Mouse (Mus musculus): ENCODE measurements around the gene Gm21973. TPM values are rescaled to one million over a fixed set of nuclear protein-coding genes. Genes with fewer than 3 reads are reported as not detected.

Gene Gm21973
- total and polyA plus RNA-seq, 3 experiments = not detected

- TF ChIP-seq EP300 (IDR thresholded peaks at IDR 0.05; ENCODE audit: insufficient read depth, low read depth, low read length) (no peak), CTCF (IDR thresholded peaks at IDR 0.05) (no peak), POLR2A (IDR thresholded peaks at IDR 0.05; ENCODE audit: insufficient read depth, low read depth, low read length) (no peak)
- no peak overlapping the region for H3K4me3 ChIP-seq
- intact Hi-C loops (cut with DNase I) = no loop called here
- H3K27ac ChIP-seq = no peak overlapping the region
- no peaks in the 10 kb centered on the region for H3K36me3 ChIP-seq (ENCODE audit: control insufficient read depth, insufficient read depth, low read length)
- no peaks in the 10 kb centered on the region for H3K27me3 ChIP-seq (ENCODE audit: control insufficient read depth, insufficient read depth, low read length)
- WGBS = 81% methylated on average over 4 of the region's 4 CpGs
- no peaks in the 10 kb centered on the region for H3K79me2 ChIP-seq (replicated peaks; ENCODE audit: control insufficient read depth, insufficient read depth, low read length)
- H3K9ac ChIP-seq (ENCODE audit: low read depth, low read length) = no peak overlapping the region
- no peak for DNase-seq
- no peaks in the 10 kb centered on the region for H3K4me1 ChIP-seq (ENCODE audit: control insufficient read depth, insufficient read depth, low read length)
Measured at GRCm38 (mm10) chr15:10378338-10378959, 53.3 kb downstream of the Gm21973 start.

GRCm38 (mm10) chr15:10379757-10380458 lies 54.7 kb downstream of the Gm21973 start:
- Histone ChIP-seq H3K27me3 (ENCODE audit: control insufficient read depth, insufficient read depth, low read length) (no peaks in the 10 kb centered on the region), H3K27ac (no peak overlapping the region), H3K79me2 (replicated peaks; ENCODE audit: control insufficient read depth, insufficient read depth, low read length) (no peaks in the 10 kb centered on the region), H3K9ac (ENCODE audit: low read depth, low read length) (no peak overlapping the region), H3K4me1 (ENCODE audit: control insufficient read depth, insufficient read depth, low read length) (no peaks in the 10 kb centered on the region), H3K4me3 (no peak overlapping the region), H3K36me3 (ENCODE audit: control insufficient read depth, insufficient read depth, low read length) (no peaks in the 10 kb centered on the region)
- TF ChIP-seq EP300 (IDR thresholded peaks at IDR 0.05; ENCODE audit: insufficient read depth, low read depth, low read length) (no peak), POLR2A (IDR thresholded peaks at IDR 0.05; ENCODE audit: insufficient read depth, low read depth, low read length) (no peak), CTCF (IDR thresholded peaks at IDR 0.05) (no peak)
- no peak for DNase-seq
- intact Hi-C loops (cut with DNase I) = no loop called here
- 82% methylated on average over 3 of the region's 3 CpGs for WGBS

GRCm38 (mm10) chr15:10387263-10387662 lies 62.1 kb downstream of the Gm21973 start:
- H3K4me1 ChIP-seq (ENCODE audit: control insufficient read depth, insufficient read depth, low read length) = no peaks in the 10 kb centered on the region
- intact Hi-C loops (cut with DNase I) = no loop called here
- H3K27ac ChIP-seq = no peak overlapping the region
- H3K9ac ChIP-seq (ENCODE audit: low read depth, low read length) = no peak overlapping the region
- no peaks in the 10 kb centered on the region for H3K79me2 ChIP-seq (replicated peaks; ENCODE audit: control insufficient read depth, insufficient read depth, low read length)
- WGBS = 74% methylated on average over 2 of the region's 2 CpGs
- no peaks in the 10 kb centered on the region for H3K36me3 ChIP-seq (ENCODE audit: control insufficient read depth, insufficient read depth, low read length)
- no peak for DNase-seq
- TF ChIP-seq CTCF (IDR thresholded peaks at IDR 0.05) (no peak), EP300 (IDR thresholded peaks at IDR 0.05; ENCODE audit: insufficient read depth, low read depth, low read length) (no peak), POLR2A (IDR thresholded peaks at IDR 0.05; ENCODE audit: insufficient read depth, low read depth, low read length) (no peak)
- no peaks in the 10 kb centered on the region for H3K27me3 ChIP-seq (ENCODE audit: control insufficient read depth, insufficient read depth, low read length)
- H3K4me3 ChIP-seq = no peak overlapping the region

GRCm38 (mm10) chr15:10399795-10400194 lies 74.6 kb downstream of the Gm21973 start:
- Histone ChIP-seq H3K9ac (ENCODE audit: low read depth, low read length) (no peak overlapping the region), H3K27me3 (ENCODE audit: control insufficient read depth, insufficient read depth, low read length) (no peaks in the 10 kb centered on the region), H3K36me3 (ENCODE audit: control insufficient read depth, insufficient read depth, low read length) (no peaks in the 10 kb centered on the region), H3K79me2 (replicated peaks; ENCODE audit: control insufficient read depth, insufficient read depth, low read length) (no peaks in the 10 kb centered on the region), H3K4me1 (ENCODE audit: control insufficient read depth, insufficient read depth, low read length) (no peaks in the 10 kb centered on the region), H3K27ac (no peak overlapping the region), H3K4me3 (no peak overlapping the region)
- WGBS = 54% methylated on average over 2 of the region's 2 CpGs
- no peak for DNase-seq
- intact Hi-C loops (cut with DNase I) = no loop called here
- TF ChIP-seq EP300 (IDR thresholded peaks at IDR 0.05; ENCODE audit: insufficient read depth, low read depth, low read length) (no peak), POLR2A (IDR thresholded peaks at IDR 0.05; ENCODE audit: insufficient read depth, low read depth, low read length) (no peak), CTCF (IDR thresholded peaks at IDR 0.05) (no peak)

GRCm38 (mm10) chr15:10400415-10400814 lies 75.2 kb downstream of the Gm21973 start:
- H3K36me3 ChIP-seq (ENCODE audit: control insufficient read depth, insufficient read depth, low read length) = no peaks in the 10 kb centered on the region

GRCm38 (mm10) chr15:10409842-10410241 lies 84.7 kb downstream of the Gm21973 start:
- intact Hi-C loops (cut with DNase I) = no loop called here
- Histone ChIP-seq H3K4me1 (ENCODE audit: control insufficient read depth, insufficient read depth, low read length) (no peaks in the 10 kb centered on the region), H3K27ac (no peak overlapping the region), H3K79me2 (replicated peaks; ENCODE audit: control insufficient read depth, insufficient read depth, low read length) (no peaks in the 10 kb centered on the region), H3K27me3 (ENCODE audit: control insufficient read depth, insufficient read depth, low read length) (no peaks in the 10 kb centered on the region), H3K9ac (ENCODE audit: low read depth, low read length) (no peak overlapping the region), H3K36me3 (ENCODE audit: control insufficient read depth, insufficient read depth, low read length) (no peaks in the 10 kb centered on the region), H3K4me3 (no peak overlapping the region)
- WGBS = 64% methylated on average over 3 of the region's 3 CpGs
- TF ChIP-seq POLR2A (IDR thresholded peaks at IDR 0.05; ENCODE audit: insufficient read depth, low read depth, low read length) = no peak
- no peak for TF ChIP-seq CTCF (IDR thresholded peaks at IDR 0.05)
- no peak for TF ChIP-seq EP300 (IDR thresholded peaks at IDR 0.05; ENCODE audit: insufficient read depth, low read depth, low read length)
- no peak for DNase-seq

More at GRCm38 (mm10) chr15:10400415-10400814, 75.2 kb downstream of the Gm21973 start:
- Histone ChIP-seq H3K4me1 (ENCODE audit: control insufficient read depth, insufficient read depth, low read length) (no peaks in the 10 kb centered on the region), H3K27me3 (ENCODE audit: control insufficient read depth, insufficient read depth, low read length) (no peaks in the 10 kb centered on the region), H3K4me3 (no peak overlapping the region), H3K79me2 (replicated peaks; ENCODE audit: control insufficient read depth, insufficient read depth, low read length) (no peaks in the 10 kb centered on the region), H3K27ac (no peak overlapping the region), H3K9ac (ENCODE audit: low read depth, low read length) (no peak overlapping the region)
- intact Hi-C loops (cut with DNase I) = no loop called here
- DNase-seq = no peak
- WGBS = 55% methylated on average over 3 of the region's 3 CpGs
- TF ChIP-seq CTCF (IDR thresholded peaks at IDR 0.05) (peak; percentile 30), EP300 (IDR thresholded peaks at IDR 0.05; ENCODE audit: insufficient read depth, low read depth, low read length) (no peak), POLR2A (IDR thresholded peaks at IDR 0.05; ENCODE audit: insufficient read depth, low read depth, low read length) (no peak)

All from heart, adult 2 months (tissue).